Mouse (Mus musculus) liver (tissue): ENCODE measurements around the gene Gm11020.
A peak's percentile ranks its signal among the peaks of the same experiment; 100 is the strongest.

Source experiments
- DNase-seq: peaks from one replicate; pipeline ENCODE4 v3.0.0-alpha.2; 2020; ENCODE audit warnings: mixed read lengths

The Gm11020 gene

GRCm38 (mm10) chr8:104343957-104344356 lies 22.6 kb downstream of the Gm11020 start:
- DNase-seq, result peak; percentile 85

- no peak for DNase-seq
Measured at GRCm38 (mm10) chr8:104344622-104345021, 23.3 kb downstream of the Gm11020 start.

GRCm38 (mm10) chr8:104346706-104347105 lies 25.3 kb downstream of the Gm11020 start:
- no peak for DNase-seq

GRCm38 (mm10) chr8:104348971-104349370 lies 27.6 kb downstream of the Gm11020 start:
- DNase-seq, result no peak

- no peak for DNase-seq
Measured at GRCm38 (mm10) chr8:104350047-104350446, 28.7 kb downstream of the Gm11020 start.

- no peak for DNase-seq
Measured at GRCm38 (mm10) chr8:104353186-104353585, 31.8 kb downstream of the Gm11020 start.

- DNase-seq, result no peak
Measured at GRCm38 (mm10) chr8:104354504-104354903, 33.1 kb downstream of the Gm11020 start.

GRCm38 (mm10) chr8:104358637-104359036 lies 37.3 kb downstream of the Gm11020 start:
- no peak for DNase-seq

GRCm38 (mm10) chr8:104359778-104360456 lies 38.5 kb downstream of the Gm11020 start:
- DNase-seq, result no peak

- DNase-seq, result no peak
Measured at GRCm38 (mm10) chr8:104365695-104366094, 44.3 kb downstream of the Gm11020 start.

GRCm38 (mm10) chr8:104367398-104367797 lies 46.0 kb downstream of the Gm11020 start:
- no peak for DNase-seq

- no peak for DNase-seq
Measured at GRCm38 (mm10) chr8:104369591-104369990, 48.2 kb downstream of the Gm11020 start.

GRCm38 (mm10) chr8:104370071-104370470 lies 48.7 kb downstream of the Gm11020 start:
- no peak for DNase-seq

- no peak for DNase-seq
Measured at GRCm38 (mm10) chr8:104371121-104371520, 49.8 kb downstream of the Gm11020 start.
